Mouse (Mus musculus) layer of hippocampus, adult 9-10 months (tissue): ENCODE measurements at regions not wholly inside any gene's neighbourhood (a gene's known extent, or its start where the extent isn't known, plus 50 kb on each side); places are given as distances from the start of the nearest gene placed in this dataset.

Source experiments
- DNase-seq: peaks from one replicate; pipeline ENCODE4 v3.0.0; 2022; ENCODE audit warnings: low spot score

- DNase-seq = no peak
Measured at GRCm38 (mm10) chr2:147813516-147813915, 233.3 kb downstream of the Foxa2 start.

- DNase-seq = peak; percentile 24
Measured at GRCm38 (mm10) chr2:147808036-147808675, 238.6 kb downstream of the Foxa2 start.

- no peak for DNase-seq
Measured at GRCm38 (mm10) chr2:147803102-147803501, 243.7 kb downstream of the Foxa2 start.

GRCm38 (mm10) chr2:147791434-147791833 lies 255.3 kb downstream of the Foxa2 start:
- no peak for DNase-seq

GRCm38 (mm10) chr2:147789877-147790276 lies 256.9 kb downstream of the Foxa2 start:
- no peak for DNase-seq

GRCm38 (mm10) chr2:147789268-147789667 lies 257.5 kb downstream of the Foxa2 start:
- DNase-seq = peak; percentile 27

GRCm38 (mm10) chr2:147788001-147788400 lies 258.8 kb downstream of the Foxa2 start:
- DNase-seq = no peak

- DNase-seq = no peak
Measured at GRCm38 (mm10) chr2:147782496-147782895, 264.3 kb downstream of the Foxa2 start.

GRCm38 (mm10) chr2:147776316-147776715 lies 270.5 kb downstream of the Foxa2 start:
- no peak for DNase-seq

- no peak for DNase-seq
Measured at GRCm38 (mm10) chr2:147772579-147772978, 274.2 kb downstream of the Foxa2 start.

- no peak for DNase-seq
Measured at GRCm38 (mm10) chr2:147753089-147753488, 293.7 kb downstream of the Foxa2 start.

- DNase-seq = no peak
Measured at GRCm38 (mm10) chr2:147751831-147752230, 294.9 kb downstream of the Foxa2 start.

GRCm38 (mm10) chr2:147748006-147748405 lies 298.8 kb downstream of the Foxa2 start:
- DNase-seq = no peak

GRCm38 (mm10) chr2:147743908-147744307 lies 302.9 kb downstream of the Foxa2 start:
- no peak for DNase-seq

- DNase-seq = peak; percentile 39
Measured at GRCm38 (mm10) chr2:147738307-147738872, 308.4 kb downstream of the Foxa2 start.

- no peak for DNase-seq
Measured at GRCm38 (mm10) chr2:147727396-147727795, 319.4 kb downstream of the Foxa2 start.

GRCm38 (mm10) chr2:147718936-147719335 lies 327.8 kb downstream of the Foxa2 start:
- no peak for DNase-seq

GRCm38 (mm10) chr2:147717484-147717947 lies 329.3 kb downstream of the Foxa2 start:
- DNase-seq = no peak

- DNase-seq = no peak
Measured at GRCm38 (mm10) chr2:147715791-147716190, 331.0 kb downstream of the Foxa2 start.

- DNase-seq = no peak
Measured at GRCm38 (mm10) chr2:147710593-147711265, 336.0 kb downstream of the Foxa2 start.

- no peak for DNase-seq
Measured at GRCm38 (mm10) chr2:147709799-147710198, 337.0 kb downstream of the Foxa2 start.

GRCm38 (mm10) chr2:147707156-147707555 lies 339.6 kb downstream of the Foxa2 start:
- no peak for DNase-seq

- DNase-seq = no peak
Measured at GRCm38 (mm10) chr2:147703981-147704380, 342.3 kb downstream of the Pax1 start.
